Mouse (Mus musculus): ENCODE results near the gene Tgm1.

Tgm1 gene

GRCm38 (mm10) chr14:55745861-55746237 is 32.1 kb upstream of the Tgm1 start:
- no peaks in the 10 kb centered on the region for H3K9me3 ChIP-seq (ENCODE audit: low read length)
- H3K36me3 ChIP-seq (ENCODE audit: insufficient read depth, low read length) = peaks cover 59% of the 10 kb centered on the region
- no peak for TF ChIP-seq NANOG (IDR thresholded peaks at IDR 0.05; ENCODE audit: borderline replicate concordance, low read length)
- H3K4me3 ChIP-seq (replicated peaks; ENCODE audit: low read length) = peak overlapping the region; percentile 98
- peaks cover 32% of the 10 kb centered on the region for H3K4me1 ChIP-seq (replicated peaks; ENCODE audit: low read depth, low read length)
- no peaks in the 10 kb centered on the region for H3K27me3 ChIP-seq (ENCODE audit: insufficient read depth, low read length)

- Histone ChIP-seq H3K27me3 (ENCODE audit: insufficient read depth, low read length) (no peaks in the 10 kb centered on the region), H3K36me3 (ENCODE audit: insufficient read depth, low read length) (peaks cover 58% of the 10 kb centered on the region), H3K4me3 (replicated peaks; ENCODE audit: low read length) (peak within 1 kb of the TSS; percentile 98), H3K9me3 (ENCODE audit: low read length) (no peaks in the 10 kb centered on the region), H3K4me1 (replicated peaks; ENCODE audit: low read depth, low read length) (peaks cover 32% of the 10 kb centered on the region)
- TF ChIP-seq CTCF (conservative IDR thresholded peaks at IDR 0.05; ENCODE audit: low read length) = no peak
- no peak for TF ChIP-seq NANOG (IDR thresholded peaks at IDR 0.05; ENCODE audit: borderline replicate concordance, low read length)
- TF ChIP-seq POU5F1 (IDR thresholded peaks at IDR 0.05; ENCODE audit: borderline replicate concordance, low read length) = no peak
Observed at GRCm38 (mm10) chr14:55745180-55745860, 31.6 kb upstream of the Tgm1 start, which contains the start of the genes Dhrs1 and Nop9. Dhrs1 (minus strand) TSS chr14:55745690. Nop9 (plus strand) TSS chr14:55745693.

GRCm38 (mm10) chr14:55743711-55744110 is 30.0 kb upstream of the Tgm1 start:
- peaks cover 56% of the 10 kb centered on the region for H3K36me3 ChIP-seq (ENCODE audit: insufficient read depth, low read length)
- H3K4me3 ChIP-seq (replicated peaks; ENCODE audit: low read length) = no peak overlapping the region
- H3K27me3 ChIP-seq (ENCODE audit: insufficient read depth, low read length) = no peaks in the 10 kb centered on the region
- TF ChIP-seq CTCF (conservative IDR thresholded peaks at IDR 0.05; ENCODE audit: low read length) = peak; percentile 99
- TF ChIP-seq POU5F1 (IDR thresholded peaks at IDR 0.05; ENCODE audit: borderline replicate concordance, low read length) = no peak
- H3K9me3 ChIP-seq (ENCODE audit: low read length) = no peaks in the 10 kb centered on the region
- peaks cover 41% of the 10 kb centered on the region for H3K4me1 ChIP-seq (replicated peaks; ENCODE audit: low read depth, low read length)

GRCm38 (mm10) chr14:55737086-55737687 is 23.5 kb upstream of the Tgm1 start:
- Histone ChIP-seq H3K36me3 (ENCODE audit: insufficient read depth, low read length) (peaks cover 34% of the 10 kb centered on the region), H3K27me3 (ENCODE audit: insufficient read depth, low read length) (peaks cover 14% of the 10 kb centered on the region; the same call in 1 of the 2 replicates)
- TF ChIP-seq CTCF (conservative IDR thresholded peaks at IDR 0.05; ENCODE audit: low read length) (no peak), NANOG (IDR thresholded peaks at IDR 0.05; ENCODE audit: borderline replicate concordance, low read length) (no peak), POU5F1 (IDR thresholded peaks at IDR 0.05; ENCODE audit: borderline replicate concordance, low read length) (no peak)

GRCm38 (mm10) chr14:55735758-55736157 is 22.0 kb upstream of the Tgm1 start:
- Histone ChIP-seq H3K4me3 (replicated peaks; ENCODE audit: low read length) (no peak overlapping the region), H3K27me3 (ENCODE audit: insufficient read depth, low read length) (peaks cover 21% of the 10 kb centered on the region), H3K36me3 (ENCODE audit: insufficient read depth, low read length) (peaks cover 24% of the 10 kb centered on the region), H3K4me1 (replicated peaks; ENCODE audit: low read depth, low read length) (peaks cover 11% of the 10 kb centered on the region), H3K9me3 (ENCODE audit: low read length) (no peaks in the 10 kb centered on the region)
- no peak for TF ChIP-seq CTCF (conservative IDR thresholded peaks at IDR 0.05; ENCODE audit: low read length)
- TF ChIP-seq NANOG (IDR thresholded peaks at IDR 0.05; ENCODE audit: borderline replicate concordance, low read length) = no peak
- no peak for TF ChIP-seq POU5F1 (IDR thresholded peaks at IDR 0.05; ENCODE audit: borderline replicate concordance, low read length)

More at GRCm38 (mm10) chr14:55737086-55737687, 23.5 kb upstream of the Tgm1 start:
- no peak overlapping the region for H3K4me3 ChIP-seq (replicated peaks; ENCODE audit: low read length)
- no peaks in the 10 kb centered on the region for H3K9me3 ChIP-seq (ENCODE audit: low read length)
- peaks cover 11% of the 10 kb centered on the region for H3K4me1 ChIP-seq (replicated peaks; ENCODE audit: low read depth, low read length)

- Histone ChIP-seq H3K36me3 (ENCODE audit: insufficient read depth, low read length) (peaks cover 20% of the 10 kb centered on the region), H3K4me1 (replicated peaks; ENCODE audit: low read depth, low read length) (peaks cover 11% of the 10 kb centered on the region), H3K4me3 (replicated peaks; ENCODE audit: low read length) (no peak overlapping the region), H3K27me3 (ENCODE audit: insufficient read depth, low read length) (peaks cover 25% of the 10 kb centered on the region), H3K9me3 (ENCODE audit: low read length) (no peaks in the 10 kb centered on the region)
- TF ChIP-seq POU5F1 (IDR thresholded peaks at IDR 0.05; ENCODE audit: borderline replicate concordance, low read length) (no peak), NANOG (IDR thresholded peaks at IDR 0.05; ENCODE audit: borderline replicate concordance, low read length) (no peak), CTCF (conservative IDR thresholded peaks at IDR 0.05; ENCODE audit: low read length) (no peak)
Observed at GRCm38 (mm10) chr14:55735334-55735733, 21.6 kb upstream of the Tgm1 start.

GRCm38 (mm10) chr14:55734869-55735268 is 21.1 kb upstream of the Tgm1 start:
- TF ChIP-seq NANOG (IDR thresholded peaks at IDR 0.05; ENCODE audit: borderline replicate concordance, low read length) (no peak), POU5F1 (IDR thresholded peaks at IDR 0.05; ENCODE audit: borderline replicate concordance, low read length) (no peak), CTCF (conservative IDR thresholded peaks at IDR 0.05; ENCODE audit: low read length) (no peak)
- Histone ChIP-seq H3K4me1 (replicated peaks; ENCODE audit: low read depth, low read length) (peaks cover 10% of the 10 kb centered on the region), H3K4me3 (replicated peaks; ENCODE audit: low read length) (no peak overlapping the region), H3K27me3 (ENCODE audit: insufficient read depth, low read length) (peaks cover 30% of the 10 kb centered on the region), H3K36me3 (ENCODE audit: insufficient read depth, low read length) (peaks cover 15% of the 10 kb centered on the region), H3K9me3 (ENCODE audit: low read length) (no peaks in the 10 kb centered on the region)

GRCm38 (mm10) chr14:55733889-55734288 is 20.2 kb upstream of the Tgm1 start:
- Histone ChIP-seq H3K4me3 (replicated peaks; ENCODE audit: low read length) (no peak overlapping the region), H3K4me1 (replicated peaks; ENCODE audit: low read depth, low read length) (peaks cover 3% of the 10 kb centered on the region; the same call in 1 of the 2 replicates), H3K36me3 (ENCODE audit: insufficient read depth, low read length) (peaks cover 6% of the 10 kb centered on the region), H3K27me3 (ENCODE audit: insufficient read depth, low read length) (peaks cover 31% of the 10 kb centered on the region), H3K9me3 (ENCODE audit: low read length) (no peaks in the 10 kb centered on the region)
- TF ChIP-seq NANOG (IDR thresholded peaks at IDR 0.05; ENCODE audit: borderline replicate concordance, low read length) = no peak
- no peak for TF ChIP-seq POU5F1 (IDR thresholded peaks at IDR 0.05; ENCODE audit: borderline replicate concordance, low read length)
- TF ChIP-seq CTCF (conservative IDR thresholded peaks at IDR 0.05; ENCODE audit: low read length) = no peak

All from E14TG2a.4 (cell line).